Mouse (Mus musculus): ENCODE measurements around the gene Phlda3.

- TF ChIP-seq CTCF (IDR thresholded peaks at IDR 0.05) (no peak), EP300 (IDR thresholded peaks at IDR 0.05) (no peak)
These were observed 34.5 kb downstream of the Phlda3 start for GRCm38 (mm10) chr1:135800192-135800950.
